Mouse (Mus musculus): ENCODE measurements around the gene Hapln3. TPM values are rescaled to one million over a fixed set of nuclear protein-coding genes. Genes with fewer than 3 reads are reported as not detected.

Gene Hapln3
- polyA plus RNA-seq (2014; fragmentation: Nextera tagmentation; extraction: Ambion mirVana), result 0.86 and 1.6 TPM in 2 replicates

- 0 out of 2 replicates have a peak, but pooled peaks cover 1% of the 10 kb centered on the region for H3K36me3 ChIP-seq (replicated peaks; ENCODE audit: control insufficient read depth, insufficient read depth, low read depth, low read length)
- DNase-seq (ENCODE audit: low spot score), result peak; percentile 42
- H3K4me3 ChIP-seq (ENCODE audit: low read depth, low read length), result 0 out of 2 replicates have a peak within 1 kb of the TSS, but pooled peaks have one; percentile 14
- H3K27me3 ChIP-seq (ENCODE audit: control insufficient read depth, insufficient read depth, low read length), result no peaks in the 10 kb centered on the region
- no peak within 1 kb of the TSS for H3K9ac ChIP-seq (replicated peaks; ENCODE audit: low read length)
- no peaks in the 10 kb centered on the region for H3K9me3 ChIP-seq (replicated peaks; ENCODE audit: control insufficient read depth, low read length)
- no peaks in the 10 kb centered on the region for H3K4me1 ChIP-seq (ENCODE audit: control insufficient read depth, insufficient read depth, low read length)
- H3K27ac ChIP-seq (replicated peaks; ENCODE audit: low read depth, low read length), result no peak within 1 kb of the TSS
- peak; percentile 35; the same call in 1 of the 2 replicates for ATAC-seq (replicated peaks; ENCODE audit: insufficient number of reproducible peaks, low FRiP score, low TSS enrichment, low read depth)
- H3K4me2 ChIP-seq (ENCODE audit: low read depth, low read length), result peak within 1 kb of the TSS; percentile 35
- 4% methylated on average over 19 of the region's 19 CpGs for WGBS
These were observed at the start of gene Hapln3 for GRCm38 (mm10) chr7:79130843-79131444. TSS of gene Hapln3 (minus strand) at chr7:79131018.

GRCm38 (mm10) chr7:79173800-79174199 lies 43.0 kb upstream of the Hapln3 start:
- H3K4me1 ChIP-seq (ENCODE audit: control insufficient read depth, insufficient read depth, low read length), result no peaks in the 10 kb centered on the region
- no peak overlapping the region for H3K4me2 ChIP-seq (ENCODE audit: low read depth, low read length)
- H3K9ac ChIP-seq (replicated peaks; ENCODE audit: low read length), result no peak overlapping the region
- DNase-seq (ENCODE audit: low spot score) (no peak), ATAC-seq (replicated peaks; ENCODE audit: insufficient number of reproducible peaks, low FRiP score, low TSS enrichment, low read depth) (no peak)
- H3K27me3 ChIP-seq (ENCODE audit: control insufficient read depth, insufficient read depth, low read length), result no peaks in the 10 kb centered on the region
- H3K4me3 ChIP-seq (ENCODE audit: low read depth, low read length), result no peak overlapping the region
- no peaks in the 10 kb centered on the region for H3K9me3 ChIP-seq (replicated peaks; ENCODE audit: control insufficient read depth, low read length)
- no peak overlapping the region for H3K27ac ChIP-seq (replicated peaks; ENCODE audit: low read depth, low read length)
- WGBS, result 84% methylated on average over 3 of the region's 3 CpGs
- H3K36me3 ChIP-seq (replicated peaks; ENCODE audit: control insufficient read depth, insufficient read depth, low read depth, low read length), result no peaks in the 10 kb centered on the region

- Histone ChIP-seq H3K27me3 (ENCODE audit: control insufficient read depth, insufficient read depth, low read length) (no peaks in the 10 kb centered on the region), H3K4me1 (ENCODE audit: control insufficient read depth, insufficient read depth, low read length) (no peaks in the 10 kb centered on the region), H3K9ac (replicated peaks; ENCODE audit: low read length) (no peak overlapping the region), H3K36me3 (replicated peaks; ENCODE audit: control insufficient read depth, insufficient read depth, low read depth, low read length) (no peaks in the 10 kb centered on the region), H3K4me2 (ENCODE audit: low read depth, low read length) (no peak overlapping the region), H3K9me3 (replicated peaks; ENCODE audit: control insufficient read depth, low read length) (no peaks in the 10 kb centered on the region), H3K27ac (replicated peaks; ENCODE audit: low read depth, low read length) (no peak overlapping the region), H3K4me3 (ENCODE audit: low read depth, low read length) (no peak overlapping the region)
- 79% methylated on average over 1 of the region's 1 CpGs for WGBS
- DNase-seq (ENCODE audit: low spot score) (no peak), ATAC-seq (replicated peaks; ENCODE audit: insufficient number of reproducible peaks, low FRiP score, low TSS enrichment, low read depth) (no peak)
These were observed 41.0 kb upstream of the Hapln3 start for GRCm38 (mm10) chr7:79171782-79172181.

- Histone ChIP-seq H3K36me3 (replicated peaks; ENCODE audit: control insufficient read depth, insufficient read depth, low read depth, low read length) (no peaks in the 10 kb centered on the region), H3K9ac (replicated peaks; ENCODE audit: low read length) (no peak overlapping the region), H3K27ac (replicated peaks; ENCODE audit: low read depth, low read length) (no peak overlapping the region), H3K4me1 (ENCODE audit: control insufficient read depth, insufficient read depth, low read length) (no peaks in the 10 kb centered on the region), H3K4me2 (ENCODE audit: low read depth, low read length) (no peak overlapping the region), H3K4me3 (ENCODE audit: low read depth, low read length) (no peak overlapping the region), H3K27me3 (ENCODE audit: control insufficient read depth, insufficient read depth, low read length) (no peaks in the 10 kb centered on the region), H3K9me3 (replicated peaks; ENCODE audit: control insufficient read depth, low read length) (no peaks in the 10 kb centered on the region)
- DNase-seq (ENCODE audit: low spot score) (no peak), ATAC-seq (replicated peaks; ENCODE audit: insufficient number of reproducible peaks, low FRiP score, low TSS enrichment, low read depth) (no peak)
- WGBS, result 75% methylated on average over 14 of the region's 14 CpGs
These were observed 36.3 kb upstream of the Hapln3 start for GRCm38 (mm10) chr7:79167006-79167562.

GRCm38 (mm10) chr7:79159406-79159805 lies 28.6 kb upstream of the Hapln3 start:
- ATAC-seq (replicated peaks; ENCODE audit: insufficient number of reproducible peaks, low FRiP score, low TSS enrichment, low read depth) (no peak), DNase-seq (ENCODE audit: low spot score) (no peak)
- Histone ChIP-seq H3K9me3 (replicated peaks; ENCODE audit: control insufficient read depth, low read length) (no peaks in the 10 kb centered on the region), H3K4me1 (ENCODE audit: control insufficient read depth, insufficient read depth, low read length) (no peaks in the 10 kb centered on the region), H3K4me3 (ENCODE audit: low read depth, low read length) (no peak overlapping the region), H3K27me3 (ENCODE audit: control insufficient read depth, insufficient read depth, low read length) (no peaks in the 10 kb centered on the region), H3K4me2 (ENCODE audit: low read depth, low read length) (no peak overlapping the region), H3K27ac (replicated peaks; ENCODE audit: low read depth, low read length) (no peak overlapping the region), H3K36me3 (replicated peaks; ENCODE audit: control insufficient read depth, insufficient read depth, low read depth, low read length) (no peaks in the 10 kb centered on the region), H3K9ac (replicated peaks; ENCODE audit: low read length) (no peak overlapping the region)
- WGBS, result 79% methylated on average over 1 of the region's 1 CpGs

- ATAC-seq (replicated peaks; ENCODE audit: insufficient number of reproducible peaks, low FRiP score, low TSS enrichment, low read depth) (no peak), DNase-seq (ENCODE audit: low spot score) (no peak)
- Histone ChIP-seq H3K4me1 (ENCODE audit: control insufficient read depth, insufficient read depth, low read length) (no peaks in the 10 kb centered on the region; the same call in 1 of the 2 replicates), H3K36me3 (replicated peaks; ENCODE audit: control insufficient read depth, insufficient read depth, low read depth, low read length) (no peaks in the 10 kb centered on the region; the same call in 1 of the 2 replicates), H3K9me3 (replicated peaks; ENCODE audit: control insufficient read depth, low read length) (no peaks in the 10 kb centered on the region), H3K4me3 (ENCODE audit: low read depth, low read length) (no peak overlapping the region), H3K4me2 (ENCODE audit: low read depth, low read length) (no peak overlapping the region), H3K27me3 (ENCODE audit: control insufficient read depth, insufficient read depth, low read length) (no peaks in the 10 kb centered on the region), H3K27ac (replicated peaks; ENCODE audit: low read depth, low read length) (no peak overlapping the region), H3K9ac (replicated peaks; ENCODE audit: low read length) (no peak overlapping the region)
- WGBS, result 64% methylated on average over 6 of the region's 6 CpGs
These were observed 18.7 kb upstream of the Hapln3 start for GRCm38 (mm10) chr7:79149522-79149921.

GRCm38 (mm10) chr7:79148711-79149266 lies 18.0 kb upstream of the Hapln3 start, which contains the start of gene Mfge8:
TSS of gene Mfge8 (minus strand) at chr7:79149060.
- DNase-seq (ENCODE audit: low spot score) (peak; percentile 94), ATAC-seq (replicated peaks; ENCODE audit: insufficient number of reproducible peaks, low FRiP score, low TSS enrichment, low read depth) (peak; percentile 87)
- H3K27me3 ChIP-seq (ENCODE audit: control insufficient read depth, insufficient read depth, low read length), result no peaks in the 10 kb centered on the region
- 0 out of 2 replicates have a peak within 1 kb of the TSS, but pooled peaks have one; percentile 22 for H3K27ac ChIP-seq (replicated peaks; ENCODE audit: low read depth, low read length)
- H3K4me2 ChIP-seq (ENCODE audit: low read depth, low read length), result peak within 1 kb of the TSS; percentile 84
- WGBS, result under 1% methylated on average over 39 of the region's 39 CpGs
- no peaks in the 10 kb centered on the region; the same call in 1 of the 2 replicates for H3K36me3 ChIP-seq (replicated peaks; ENCODE audit: control insufficient read depth, insufficient read depth, low read depth, low read length)
- H3K4me3 ChIP-seq (ENCODE audit: low read depth, low read length), result peak within 1 kb of the TSS; percentile 59
- no peaks in the 10 kb centered on the region; the same call in 1 of the 2 replicates for H3K4me1 ChIP-seq (ENCODE audit: control insufficient read depth, insufficient read depth, low read length)
- peak within 1 kb of the TSS; percentile 73 for H3K9ac ChIP-seq (replicated peaks; ENCODE audit: low read length)
- no peaks in the 10 kb centered on the region for H3K9me3 ChIP-seq (replicated peaks; ENCODE audit: control insufficient read depth, low read length)

Data from embryonic facial prominence, embryonic 11.5 days (tissue).